Mouse (Mus musculus): ENCODE data around the gene Nipsnap2. TPM values are rescaled to one million over a fixed set of nuclear protein-coding genes. Genes with fewer than 3 reads are reported as not detected.
"Not testable (repeated sequence)": the region's sequence is repeated elsewhere in the genome, so short reads cannot be mapped to it uniquely, and the experiment has no call there.

Nipsnap2 gene
- polyA plus RNA-seq, 1 experiment from 2014 or later: 82.0 TPM

DNA sequence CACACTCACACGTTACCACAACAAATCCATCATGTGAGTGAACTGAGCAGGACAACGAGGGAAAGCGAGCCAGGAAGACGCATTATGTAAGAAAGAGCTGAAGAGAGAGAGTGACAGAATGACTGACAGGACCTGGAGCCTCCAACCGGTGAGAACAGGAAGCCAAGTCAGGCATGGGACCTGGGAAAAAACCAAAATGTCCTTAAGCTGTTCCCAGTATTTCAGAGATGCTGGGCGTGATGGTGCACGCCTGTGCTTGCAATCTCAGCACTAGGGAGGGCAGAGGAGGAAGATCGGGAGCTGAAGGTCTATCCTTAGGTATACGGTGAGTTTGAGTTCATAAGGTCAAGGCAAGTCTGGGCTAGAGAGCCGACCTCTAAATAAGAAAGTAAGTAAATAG lies 47.6 kb downstream of the Nipsnap2 start:
- ATAC-seq (replicated peaks): no peak
- Histone ChIP-seq H3K4me1 (no peaks in the 10 kb centered on the region), H3K27ac (no peak overlapping the region), H3K27me3 (replicated peaks) (no peaks in the 10 kb centered on the region), H3K4me2 (no peak overlapping the region), H3K9ac (no peak overlapping the region), H3K36me3 (replicated peaks) (no peaks in the 10 kb centered on the region), H3K9me3 (no peaks in the 10 kb centered on the region), H3K4me3 (no peak overlapping the region)
- WGBS: 91% methylated on average over 10 of the region's 10 CpGs

DNA sequence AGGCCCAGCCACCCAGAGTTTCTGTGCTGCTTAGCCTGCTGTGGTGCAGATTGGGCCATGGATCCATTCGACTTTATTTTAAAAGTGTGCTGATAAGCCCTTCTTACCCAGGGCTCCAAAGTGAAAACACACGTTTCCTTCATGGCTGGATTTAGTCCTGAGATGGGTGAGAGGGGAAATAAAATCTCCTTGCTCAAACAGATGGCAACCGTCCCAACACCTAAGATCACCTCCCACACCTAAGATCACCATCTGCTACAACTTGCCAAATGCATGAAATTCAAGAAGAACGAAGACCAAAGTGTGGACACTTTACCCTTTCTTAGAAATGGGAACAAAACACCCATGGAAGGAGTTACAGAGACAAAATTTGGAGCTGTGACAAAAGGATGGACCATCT lies 48.5 kb downstream of the Nipsnap2 start:
- WGBS: 88% methylated on average over 4 of the region's 4 CpGs
- not testable (repeated sequence) for H3K27me3 ChIP-seq (replicated peaks); H3K9me3 ChIP-seq; H3K9ac ChIP-seq; H3K4me3 ChIP-seq; ATAC-seq (replicated peaks); H3K27ac ChIP-seq; H3K4me2 ChIP-seq; H3K36me3 ChIP-seq (replicated peaks); H3K4me1 ChIP-seq

DNA sequence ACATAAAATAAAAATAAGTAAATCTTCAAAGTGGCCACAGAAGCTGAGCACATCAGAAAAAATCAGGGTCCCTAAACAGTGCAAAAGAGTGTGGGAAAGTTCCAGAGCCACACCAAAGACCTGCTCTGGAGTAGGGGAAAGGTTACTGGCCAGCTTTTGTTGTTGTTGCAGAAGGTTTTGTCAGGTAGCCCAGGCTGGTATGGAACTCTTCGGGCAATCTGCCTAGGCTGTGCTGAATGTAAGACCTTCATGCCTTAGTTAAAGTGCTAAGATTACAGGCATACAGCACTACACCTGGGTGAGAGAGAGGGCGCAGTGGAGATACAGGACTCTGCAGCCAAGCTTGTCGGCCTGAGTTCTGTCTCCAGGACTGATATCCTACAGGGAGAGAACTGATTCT lies 49.8 kb downstream of the Nipsnap2 start:
- H3K4me2 ChIP-seq: no peak overlapping the region
- H3K27me3 ChIP-seq (replicated peaks): no peaks in the 10 kb centered on the region
- no peak overlapping the region for H3K4me3 ChIP-seq
- no peak overlapping the region for H3K9ac ChIP-seq
- no peak overlapping the region for H3K27ac ChIP-seq
- H3K4me1 ChIP-seq: peaks cover 11% of the 10 kb centered on the region
- no peaks in the 10 kb centered on the region for H3K9me3 ChIP-seq
- H3K36me3 ChIP-seq (replicated peaks): no peaks in the 10 kb centered on the region
- WGBS: 85% methylated on average over 3 of the region's 3 CpGs
- no peak for ATAC-seq (replicated peaks)

DNA sequence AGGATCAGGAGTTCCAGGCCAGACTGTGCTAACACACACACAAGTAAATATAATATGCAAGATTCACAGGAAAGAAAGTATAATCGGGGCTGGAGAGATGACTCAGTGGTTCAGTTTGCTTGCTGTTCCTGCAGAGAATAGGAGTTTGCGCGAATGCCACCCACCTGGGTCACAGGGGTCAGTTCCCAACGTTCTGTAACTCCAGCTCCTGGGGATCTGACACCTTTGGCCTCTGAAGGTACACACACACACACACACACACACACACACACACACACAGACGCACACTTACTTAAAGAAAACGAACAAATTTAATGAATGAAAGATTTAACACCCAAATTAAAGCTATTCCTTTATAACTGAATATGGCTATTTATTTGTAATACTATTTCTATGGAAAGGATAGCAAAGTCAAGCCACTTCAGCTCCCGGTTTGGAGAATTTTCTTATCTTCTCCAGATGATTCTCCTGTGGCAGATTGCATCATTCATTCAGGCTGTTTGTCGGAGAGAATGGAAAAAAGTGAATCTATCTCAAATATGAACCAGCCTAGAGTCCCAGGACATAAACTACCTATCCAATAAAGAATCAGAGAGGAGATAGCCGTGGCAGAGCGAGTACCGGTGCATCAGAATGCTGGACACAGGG lies 53.6 kb downstream of the Nipsnap2 start:
- 41% methylated on average over 11 of the region's 11 CpGs for WGBS
- Histone ChIP-seq H3K4me3 (peak overlapping the region; percentile 48), H3K36me3 (replicated peaks) (no peaks in the 10 kb centered on the region), H3K4me2 (peak overlapping the region; percentile 91), H3K27me3 (replicated peaks) (no peaks in the 10 kb centered on the region), H3K4me1 (peaks cover 13% of the 10 kb centered on the region), H3K9ac (peak overlapping the region; percentile 48), H3K9me3 (no peaks in the 10 kb centered on the region), H3K27ac (no peak overlapping the region)
- no peak for ATAC-seq (replicated peaks)

DNA sequence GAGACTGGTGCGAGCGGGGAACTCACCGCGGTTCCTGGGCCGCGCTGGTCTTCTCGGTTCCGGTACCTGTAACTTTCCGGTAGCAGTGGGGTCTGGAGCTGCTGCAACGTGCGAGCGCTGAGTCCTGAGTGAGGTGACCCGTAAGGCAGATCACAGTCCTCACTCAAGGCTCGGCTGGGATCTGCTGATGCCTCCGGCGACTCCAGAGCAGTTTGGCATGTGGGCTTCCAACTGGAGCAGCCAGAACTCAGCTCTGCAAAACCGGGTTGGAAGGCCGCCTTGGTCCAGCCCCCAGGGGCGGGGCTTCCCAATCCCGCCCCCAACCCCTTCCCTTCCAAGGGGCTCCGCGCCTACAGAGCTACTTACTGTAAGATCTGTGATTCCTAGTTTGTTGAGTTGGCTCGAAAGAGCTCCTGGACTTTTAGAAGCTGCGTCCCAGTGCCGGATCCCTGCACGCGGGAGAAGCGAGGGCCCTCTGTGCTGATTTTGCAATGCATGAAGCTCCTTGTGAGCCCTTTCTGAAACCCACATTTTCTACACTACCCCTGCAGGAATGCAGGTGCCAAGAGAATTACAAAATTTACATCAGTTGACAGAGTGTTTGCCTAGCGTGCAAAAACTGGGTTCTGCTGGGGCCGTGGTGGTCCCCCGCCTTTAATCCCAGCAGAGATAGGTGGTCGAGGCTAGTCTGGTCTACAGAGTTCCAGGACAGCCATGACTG lies 54.3 kb downstream of the Nipsnap2 start:
- Histone ChIP-seq H3K4me1 (peaks cover 13% of the 10 kb centered on the region), H3K27me3 (replicated peaks) (no peaks in the 10 kb centered on the region), H3K9ac (peak overlapping the region; percentile 48), H3K27ac (peak overlapping the region; percentile 22; the same call in 1 of the 2 replicates), H3K4me3 (peak overlapping the region; percentile 48), H3K4me2 (peak overlapping the region; percentile 91), H3K36me3 (replicated peaks) (no peaks in the 10 kb centered on the region), H3K9me3 (no peaks in the 10 kb centered on the region)
- ATAC-seq (replicated peaks): peak; percentile 91
- WGBS: 2% methylated on average over 32 of the region's 32 CpGs

DNA sequence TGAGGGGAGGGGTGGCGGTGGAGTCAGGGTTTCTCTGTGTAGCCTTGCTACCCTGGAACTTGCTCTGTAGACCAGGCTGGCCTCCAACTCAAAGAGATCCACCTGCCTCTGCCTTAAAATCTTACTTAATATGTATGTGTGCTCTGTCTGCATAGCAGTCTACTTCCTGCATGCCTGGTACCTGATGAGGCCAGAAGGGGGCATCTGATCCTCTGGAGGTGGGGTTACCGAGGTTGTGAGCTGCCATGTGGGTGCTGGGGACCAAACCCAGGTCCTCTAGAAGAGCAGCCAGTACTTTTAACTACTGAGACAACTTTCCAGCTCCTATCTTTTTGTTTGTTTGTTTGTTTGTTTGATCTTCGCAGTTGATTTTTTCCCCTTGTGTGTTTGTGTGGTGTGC lies 55.3 kb downstream of the Nipsnap2 start:
- no peak for ATAC-seq (replicated peaks)
- H3K9ac ChIP-seq: no peak overlapping the region
- no peak overlapping the region for H3K4me3 ChIP-seq
- H3K4me1 ChIP-seq: peaks cover 13% of the 10 kb centered on the region
- no peaks in the 10 kb centered on the region for H3K27me3 ChIP-seq (replicated peaks)
- H3K9me3 ChIP-seq: no peaks in the 10 kb centered on the region
- no peak overlapping the region for H3K4me2 ChIP-seq
- no peak overlapping the region for H3K27ac ChIP-seq
- 91% methylated on average over 3 of the region's 3 CpGs for WGBS
- H3K36me3 ChIP-seq (replicated peaks): no peaks in the 10 kb centered on the region

DNA sequence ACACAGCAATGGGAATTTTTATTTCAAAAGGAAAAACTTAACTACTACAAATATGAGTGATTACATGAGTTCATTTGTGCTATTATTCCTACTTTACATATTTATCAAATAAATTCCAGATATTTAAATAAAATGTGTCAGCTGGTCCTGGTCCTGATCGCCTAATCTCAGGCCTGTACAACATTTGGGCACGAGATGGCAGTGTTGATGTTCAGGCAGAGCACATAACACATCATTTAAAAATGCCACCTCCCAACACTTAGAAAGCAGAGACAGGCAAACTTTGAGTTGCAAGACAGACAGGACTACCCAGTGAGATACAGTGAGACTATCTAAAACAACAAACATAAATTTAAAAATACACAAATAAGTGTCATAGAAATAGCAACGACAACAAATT lies 57.3 kb downstream of the Nipsnap2 start:
- no peaks in the 10 kb centered on the region for H3K36me3 ChIP-seq (replicated peaks)
- 54% methylated on average over 3 of the region's 3 CpGs for WGBS
- H3K27me3 ChIP-seq (replicated peaks): no peaks in the 10 kb centered on the region
- H3K9me3 ChIP-seq: no peaks in the 10 kb centered on the region
- no peak overlapping the region for H3K9ac ChIP-seq
- no peak overlapping the region for H3K4me3 ChIP-seq
- H3K27ac ChIP-seq: no peak overlapping the region
- peaks cover 18% of the 10 kb centered on the region for H3K4me1 ChIP-seq
- H3K4me2 ChIP-seq: no peak overlapping the region
- no peak for ATAC-seq (replicated peaks)

DNA sequence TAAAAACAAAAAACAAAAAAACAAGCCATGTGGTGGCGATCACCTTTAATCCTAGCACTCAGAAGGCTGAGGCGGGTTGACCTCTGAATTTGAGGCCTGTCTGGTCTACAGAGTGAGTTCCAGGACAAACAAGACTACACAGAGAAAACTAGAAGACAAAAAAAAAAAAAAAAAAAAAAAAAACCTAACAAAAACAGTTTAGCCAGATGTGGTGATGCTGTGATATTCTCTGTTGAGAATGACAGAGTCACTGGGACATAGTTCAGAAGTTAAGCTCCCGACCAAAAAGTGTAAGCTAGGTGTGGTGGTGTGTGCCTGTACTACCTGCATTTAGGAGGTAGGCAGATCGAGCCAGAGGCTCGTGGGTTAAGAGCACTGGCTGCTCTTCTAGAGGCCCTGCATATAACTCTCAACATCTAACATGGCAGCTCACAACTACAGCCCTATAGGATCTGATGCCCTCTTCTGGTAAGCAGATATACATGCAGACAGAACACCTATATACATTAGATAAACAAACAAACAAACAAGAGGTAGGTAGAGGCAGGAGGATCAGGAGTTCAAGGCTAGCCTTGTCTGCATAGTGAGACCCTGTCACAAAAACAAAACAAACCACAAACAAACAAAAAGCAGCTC lies 60.5 kb downstream of the Nipsnap2 start:
- no peaks in the 10 kb centered on the region for H3K27me3 ChIP-seq (replicated peaks)
- H3K4me1 ChIP-seq: peaks cover 25% of the 10 kb centered on the region
- H3K27ac ChIP-seq: no peak overlapping the region
- no peak for ATAC-seq (replicated peaks)
- peaks cover 14% of the 10 kb centered on the region for H3K36me3 ChIP-seq (replicated peaks)
- 86% methylated on average over 5 of the region's 5 CpGs for WGBS
- no peaks in the 10 kb centered on the region for H3K9me3 ChIP-seq
- no peak overlapping the region for H3K4me3 ChIP-seq
- no peak overlapping the region for H3K4me2 ChIP-seq
- no peak overlapping the region for H3K9ac ChIP-seq

DNA sequence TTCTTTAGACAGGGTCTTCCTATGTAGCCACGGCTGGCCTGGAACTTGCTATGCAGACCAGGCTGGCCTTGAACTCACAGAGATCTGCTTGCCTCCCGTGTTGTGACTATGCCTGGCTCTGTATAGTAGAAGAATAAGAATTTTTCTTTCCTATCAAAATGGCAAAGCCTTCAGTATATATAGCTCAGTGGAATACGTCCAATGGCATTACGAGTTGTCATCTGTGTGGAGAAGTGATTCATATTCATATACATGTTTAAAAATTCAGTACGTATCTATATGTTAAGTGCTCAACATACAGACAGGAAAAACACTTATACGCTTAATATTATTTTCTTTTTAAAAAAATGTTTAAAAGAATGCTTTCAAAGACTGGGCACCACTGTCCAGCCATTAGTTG lies 61.3 kb downstream of the Nipsnap2 start:
- Histone ChIP-seq H3K4me2 (peak overlapping the region; percentile 51), H3K27me3 (replicated peaks) (no peaks in the 10 kb centered on the region), H3K4me1 (peaks cover 25% of the 10 kb centered on the region), H3K9ac (peak overlapping the region; percentile 75), H3K27ac (peak overlapping the region; percentile 100), H3K9me3 (no peaks in the 10 kb centered on the region), H3K36me3 (replicated peaks) (peaks cover 18% of the 10 kb centered on the region), H3K4me3 (peak overlapping the region; percentile 98)
- ATAC-seq (replicated peaks): no peak
- 78% methylated on average over 6 of the region's 6 CpGs for WGBS

DNA sequence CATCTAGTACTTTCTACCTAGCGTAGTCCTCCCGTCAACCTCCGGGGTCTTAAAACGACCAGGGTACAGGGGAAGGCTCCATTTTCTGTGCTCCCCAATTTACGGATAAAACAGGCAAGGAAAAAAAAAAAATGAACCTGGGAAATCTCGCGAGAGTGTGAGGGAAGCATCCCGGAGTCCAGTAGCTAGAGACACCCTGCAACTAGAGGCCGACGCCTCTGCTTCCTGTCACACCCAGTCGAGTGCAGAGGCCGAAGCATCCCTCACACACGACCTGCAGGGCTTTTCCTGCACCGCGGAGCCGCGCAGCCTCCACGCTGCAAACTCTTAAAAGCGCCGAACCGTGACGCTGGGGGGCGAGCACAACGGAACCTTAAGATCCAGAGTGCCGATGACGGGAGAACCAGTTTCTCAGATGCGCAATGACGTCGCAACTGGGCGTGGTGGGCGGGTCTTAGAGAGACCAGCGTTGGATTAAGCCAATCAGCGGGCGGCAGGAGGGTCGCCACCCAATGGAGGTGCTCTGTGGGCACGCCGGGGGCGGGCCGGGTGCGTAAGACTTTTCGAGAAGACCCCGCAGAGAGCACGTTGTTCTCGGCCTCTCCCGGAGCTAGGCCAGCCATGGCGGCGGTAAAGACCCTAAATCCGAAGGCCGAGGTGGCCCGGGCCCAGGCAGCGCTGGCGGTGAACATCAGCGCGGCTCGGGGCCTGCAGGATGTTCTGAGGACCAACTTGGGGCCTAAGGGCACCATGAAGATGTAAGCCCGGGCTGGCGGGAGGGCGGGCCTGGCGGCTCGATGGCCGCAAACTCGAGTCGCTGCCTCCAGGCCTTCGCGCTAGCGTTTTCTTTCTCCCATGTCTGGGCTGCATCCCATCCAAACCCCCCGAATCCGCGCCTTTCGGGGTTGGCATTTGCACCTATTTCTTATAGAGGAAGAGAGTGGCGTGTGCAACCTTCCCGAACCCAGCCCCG lies 62.2 kb downstream of the Nipsnap2 start, which contains the start of gene Psph:
Gene Psph (minus strand): TSS at position 632 of the 973 bp plus-strand sequence.
- ATAC-seq (replicated peaks): peak; percentile 99

DNA sequence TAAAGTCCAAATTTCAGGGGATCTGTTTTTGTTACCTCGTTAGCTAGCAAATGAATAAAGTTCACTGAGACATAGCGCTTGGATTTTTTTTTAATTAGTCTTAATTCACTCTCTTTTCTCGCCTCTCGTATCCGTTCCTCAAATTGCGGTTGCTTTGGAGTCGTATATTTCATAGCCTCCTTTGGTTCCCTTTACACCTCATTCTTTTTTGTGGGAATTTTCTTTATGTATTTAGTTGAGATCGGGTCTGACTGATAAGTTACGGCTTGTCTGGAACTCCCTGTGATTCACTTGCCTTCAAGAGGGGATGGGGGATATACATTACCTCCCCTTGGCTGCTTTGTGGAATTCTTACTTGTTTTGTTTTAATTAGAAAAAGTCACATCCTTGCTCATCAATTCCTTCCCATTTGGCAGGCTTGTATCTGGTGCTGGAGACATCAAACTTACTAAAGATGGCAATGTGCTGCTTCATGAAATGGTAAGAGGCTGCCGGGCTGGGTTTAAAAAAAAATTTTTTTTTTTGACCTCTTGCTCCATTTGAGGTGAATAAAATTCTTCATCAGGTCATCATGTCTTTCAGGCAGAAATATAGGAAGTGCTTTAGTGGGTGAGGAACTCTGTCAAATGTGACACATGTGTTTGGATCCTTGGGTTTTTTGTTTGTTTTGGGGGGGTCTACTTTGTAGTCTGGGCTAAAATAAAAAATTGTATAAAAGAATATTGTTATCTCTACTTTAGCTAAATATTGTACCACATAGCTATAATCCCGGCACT lies 63.1 kb downstream of the Nipsnap2 start:
- no peak for ATAC-seq (replicated peaks)
- Histone ChIP-seq H3K4me2 (peak overlapping the region; percentile 79), H3K4me3 (peak overlapping the region; percentile 98), H3K36me3 (replicated peaks) (peaks cover 35% of the 10 kb centered on the region), H3K9me3 (no peaks in the 10 kb centered on the region), H3K4me1 (peaks cover 25% of the 10 kb centered on the region), H3K9ac (peak overlapping the region; percentile 98), H3K27me3 (replicated peaks) (no peaks in the 10 kb centered on the region), H3K27ac (peak overlapping the region; percentile 100)
- 12% methylated on average over 11 of the region's 11 CpGs for WGBS

More for the DNA sequence above, 62.2 kb downstream of the Nipsnap2 start, which contains the start of gene Psph:
- peak within 1 kb of the TSS; percentile 79 for H3K4me2 ChIP-seq
- peak within 1 kb of the TSS; percentile 100 for H3K27ac ChIP-seq
- peak within 1 kb of the TSS; percentile 98 for H3K4me3 ChIP-seq
- peaks cover 26% of the 10 kb centered on the region for H3K36me3 ChIP-seq (replicated peaks)
- H3K9ac ChIP-seq: peak within 1 kb of the TSS; percentile 98
- H3K9me3 ChIP-seq: no peaks in the 10 kb centered on the region
- under 1% methylated on average over 73 of the region's 73 CpGs for WGBS
- H3K4me1 ChIP-seq: peaks cover 25% of the 10 kb centered on the region
- no peaks in the 10 kb centered on the region for H3K27me3 ChIP-seq (replicated peaks)
